Mouse (Mus musculus): ENCODE measurements around the gene Daam2. TPM values are rescaled to one million over a fixed set of nuclear protein-coding genes. Genes with fewer than 3 reads are reported as not detected.
"Not testable (repeated sequence)": the region's sequence is repeated elsewhere in the genome, so short reads cannot be mapped to it uniquely, and the experiment has no call there.

Daam2 gene
- polyA plus RNA-seq, 1 experiment from 2014 or later = 2.0 TPM

DNA sequence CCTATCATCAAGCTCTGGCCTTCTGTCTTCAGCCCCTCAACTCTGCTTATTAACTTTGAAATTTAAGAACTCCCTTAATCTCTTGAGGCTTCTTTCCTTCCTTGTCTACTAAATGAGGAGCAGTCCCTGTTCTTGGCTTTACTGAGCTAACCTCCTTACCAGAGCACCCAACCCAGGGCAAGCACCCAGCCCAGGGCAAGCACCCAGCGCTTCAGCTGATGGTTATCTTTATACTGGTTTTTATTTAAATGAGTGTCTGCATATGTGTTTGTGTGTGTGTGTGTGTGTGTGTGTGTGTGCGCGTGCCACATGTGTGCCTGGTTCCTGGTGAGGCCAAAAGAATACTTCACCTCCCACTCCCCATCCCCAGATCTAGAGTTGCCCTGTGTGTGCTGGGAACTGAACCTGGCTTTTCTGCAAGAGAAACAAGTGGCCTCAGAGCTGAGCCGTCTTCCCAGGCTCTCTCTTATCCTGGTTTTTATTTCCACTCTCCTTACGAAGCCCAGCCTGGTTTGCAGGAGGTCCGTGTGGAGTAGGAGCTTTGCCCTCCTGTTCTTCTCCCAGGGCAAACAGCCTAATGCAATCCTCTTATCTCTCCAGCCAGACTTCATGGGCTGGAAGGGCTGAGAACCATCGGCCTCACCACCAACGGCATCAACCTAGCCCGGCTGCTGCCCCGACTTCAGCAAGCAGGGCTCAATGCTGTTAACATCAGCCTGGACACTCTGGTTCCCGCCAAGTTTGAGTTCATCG is 125.1 kb downstream of the Daam2 start:
- ATAC-seq (replicated peaks) = no peak
- Histone ChIP-seq H3K27me3 (no peaks in the 10 kb centered on the region), H3K36me3 (peaks cover 10% of the 10 kb centered on the region), H3K4me2 (replicated peaks) (no peak overlapping the region), H3K9ac (replicated peaks) (no peak overlapping the region), H3K4me3 (no peak overlapping the region), H3K9me3 (no peaks in the 10 kb centered on the region), H3K4me1 (no peaks in the 10 kb centered on the region), H3K27ac (replicated peaks) (no peak overlapping the region)
- 96% methylated on average over 12 of the region's 12 CpGs for WGBS

GRCm38 (mm10) chr17:49437306-49437705 is 126.8 kb downstream of the Daam2 start:
- peaks cover 10% of the 10 kb centered on the region for H3K36me3 ChIP-seq
- not testable (repeated sequence) for H3K4me2 ChIP-seq (replicated peaks); H3K9me3 ChIP-seq; ATAC-seq (replicated peaks); H3K4me3 ChIP-seq; H3K4me1 ChIP-seq; H3K27ac ChIP-seq (replicated peaks); H3K27me3 ChIP-seq; H3K9ac ChIP-seq (replicated peaks)

DNA sequence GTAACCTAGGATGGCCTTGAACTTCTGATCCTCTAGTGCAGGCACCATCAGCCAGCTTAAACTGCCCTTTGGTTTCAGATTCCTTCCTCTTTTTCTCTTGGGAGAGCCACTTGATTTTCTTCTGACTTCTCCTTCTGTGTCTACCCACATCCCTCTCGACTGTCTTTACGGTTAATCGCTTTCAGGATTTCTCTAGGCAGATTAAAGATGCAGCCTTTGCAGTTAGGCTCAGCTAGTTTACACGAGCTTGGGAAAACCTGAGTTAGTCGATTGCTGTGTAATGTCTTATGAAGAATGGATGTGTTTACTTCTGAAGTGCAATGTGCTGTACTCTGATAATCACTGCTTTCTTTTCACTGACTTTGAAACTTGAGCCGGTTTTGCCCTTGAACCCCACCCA is 127.5 kb downstream of the Daam2 start:
- Histone ChIP-seq H3K9me3 (no peaks in the 10 kb centered on the region), H3K27ac (replicated peaks) (no peak overlapping the region), H3K4me2 (replicated peaks) (no peak overlapping the region), H3K27me3 (no peaks in the 10 kb centered on the region), H3K4me1 (peaks cover 3% of the 10 kb centered on the region; the same call in 1 of the 2 replicates), H3K4me3 (no peak overlapping the region), H3K9ac (replicated peaks) (no peak overlapping the region), H3K36me3 (peaks cover 10% of the 10 kb centered on the region)
- ATAC-seq (replicated peaks) = no peak
- 87% methylated on average over 6 of the region's 6 CpGs for WGBS

DNA sequence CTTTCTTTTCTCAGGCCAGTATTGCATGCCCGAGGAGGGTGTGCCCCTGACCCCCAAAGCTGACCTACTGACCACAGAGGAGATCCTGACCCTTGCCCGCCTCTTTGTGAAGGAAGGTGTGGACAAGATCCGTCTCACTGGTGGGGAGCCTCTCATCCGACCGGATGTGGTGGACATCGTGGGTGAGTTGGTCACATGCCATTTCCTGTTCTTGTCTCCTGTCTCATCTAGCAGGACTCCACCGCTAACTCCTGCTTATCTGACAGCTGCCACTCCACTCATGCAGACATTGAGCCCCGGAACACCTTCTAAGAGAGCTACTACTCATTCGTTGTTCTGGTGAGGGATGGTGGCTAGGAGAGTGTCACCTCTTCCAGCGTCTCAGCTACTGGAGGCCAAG is 129.1 kb downstream of the Daam2 start:
- no peak overlapping the region for H3K27ac ChIP-seq (replicated peaks)
- H3K9me3 ChIP-seq = no peaks in the 10 kb centered on the region
- H3K4me2 ChIP-seq (replicated peaks) = no peak overlapping the region
- ATAC-seq (replicated peaks) = no peak
- WGBS = 98% methylated on average over 10 of the region's 10 CpGs
- no peaks in the 10 kb centered on the region for H3K27me3 ChIP-seq
- H3K4me1 ChIP-seq = peaks cover 8% of the 10 kb centered on the region; the same call in 1 of the 2 replicates
- peaks cover 10% of the 10 kb centered on the region for H3K36me3 ChIP-seq
- no peak overlapping the region for H3K9ac ChIP-seq (replicated peaks)
- H3K4me3 ChIP-seq = no peak overlapping the region

DNA sequence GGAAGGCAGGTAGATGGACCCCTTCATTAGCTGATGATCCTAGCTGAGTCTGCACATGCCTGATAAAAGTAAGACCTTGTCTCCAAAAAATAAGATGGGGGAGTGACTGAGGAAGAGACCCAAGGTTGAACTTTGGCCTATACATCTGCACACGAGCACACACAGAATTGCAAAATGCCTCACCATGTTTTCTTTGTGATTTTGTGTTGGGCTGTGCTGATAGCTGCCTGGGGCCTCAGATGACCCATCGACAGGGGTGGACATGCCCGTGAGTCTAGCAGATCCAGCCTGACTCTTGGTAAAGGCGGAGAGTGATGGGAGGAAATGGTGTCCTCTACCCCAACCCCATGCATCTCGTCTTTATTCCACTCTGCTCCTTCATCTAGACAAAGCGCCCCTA is 129.9 kb downstream of the Daam2 start:
- WGBS = 84% methylated on average over 6 of the region's 6 CpGs
- Histone ChIP-seq H3K27me3 (no peaks in the 10 kb centered on the region), H3K9ac (replicated peaks) (no peak overlapping the region), H3K27ac (replicated peaks) (no peak overlapping the region), H3K36me3 (peaks cover 10% of the 10 kb centered on the region), H3K4me3 (no peak overlapping the region), H3K9me3 (no peaks in the 10 kb centered on the region), H3K4me2 (replicated peaks) (no peak overlapping the region), H3K4me1 (peaks cover 16% of the 10 kb centered on the region)
- ATAC-seq (replicated peaks) = no peak

- no peaks in the 10 kb centered on the region for H3K9me3 ChIP-seq
- no peak overlapping the region for H3K27ac ChIP-seq (replicated peaks)
- H3K4me3 ChIP-seq = no peak overlapping the region
- ATAC-seq (replicated peaks) = no peak
- peaks cover 10% of the 10 kb centered on the region for H3K36me3 ChIP-seq
- no peaks in the 10 kb centered on the region for H3K27me3 ChIP-seq
- H3K9ac ChIP-seq (replicated peaks) = no peak overlapping the region
- H3K4me1 ChIP-seq = peaks cover 24% of the 10 kb centered on the region
- WGBS = 97% methylated on average over 6 of the region's 6 CpGs
- no peak overlapping the region for H3K4me2 ChIP-seq (replicated peaks)
These were observed 131.1 kb downstream of the Daam2 start for GRCm38 (mm10) chr17:49433071-49433470.

- Histone ChIP-seq H3K9ac (replicated peaks) (no peak overlapping the region), H3K36me3 (peaks cover 10% of the 10 kb centered on the region), H3K4me2 (replicated peaks) (no peak overlapping the region), H3K27ac (replicated peaks) (no peak overlapping the region), H3K4me1 (peaks cover 29% of the 10 kb centered on the region), H3K4me3 (no peak overlapping the region), H3K9me3 (no peaks in the 10 kb centered on the region), H3K27me3 (no peaks in the 10 kb centered on the region)
- 68% methylated on average over 4 of the region's 4 CpGs for WGBS
- no peak for ATAC-seq (replicated peaks)
These were observed 132.0 kb downstream of the Daam2 start for GRCm38 (mm10) chr17:49432071-49432711.

DNA sequence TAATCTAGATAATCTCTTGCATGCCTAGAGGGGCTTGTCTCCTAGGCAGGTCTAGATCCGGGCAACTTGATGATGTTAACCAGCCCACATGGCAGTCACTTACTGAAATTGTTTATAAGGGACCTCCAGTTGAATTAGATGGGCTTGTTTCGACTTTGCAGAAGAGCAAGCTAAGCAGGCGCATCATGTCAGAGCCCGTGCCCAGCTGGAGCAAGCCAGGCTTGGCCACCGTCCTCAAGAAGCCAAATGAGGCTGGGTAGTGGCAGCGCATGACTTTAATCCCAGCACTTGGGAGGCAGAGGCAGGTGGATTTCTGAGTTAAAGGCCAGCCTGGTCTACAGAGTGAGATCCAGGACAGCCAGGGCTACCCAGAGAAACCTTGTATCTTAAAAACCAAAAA is 133.0 kb downstream of the Daam2 start:
- peaks cover 29% of the 10 kb centered on the region for H3K4me1 ChIP-seq
- H3K27me3 ChIP-seq = no peaks in the 10 kb centered on the region
- H3K4me2 ChIP-seq (replicated peaks) = no peak overlapping the region
- 94% methylated on average over 6 of the region's 6 CpGs for WGBS
- peaks cover 10% of the 10 kb centered on the region for H3K36me3 ChIP-seq
- H3K9ac ChIP-seq (replicated peaks) = no peak overlapping the region
- H3K4me3 ChIP-seq = no peak overlapping the region
- no peaks in the 10 kb centered on the region for H3K9me3 ChIP-seq
- H3K27ac ChIP-seq (replicated peaks) = no peak overlapping the region
- ATAC-seq (replicated peaks) = no peak

- H3K4me3 ChIP-seq = no peak overlapping the region
- H3K9me3 ChIP-seq = no peaks in the 10 kb centered on the region
- ATAC-seq (replicated peaks) = no peak
- H3K36me3 ChIP-seq = peaks cover 3% of the 10 kb centered on the region; the same call in 1 of the 2 replicates
- no peak overlapping the region for H3K4me2 ChIP-seq (replicated peaks)
- H3K27me3 ChIP-seq = no peaks in the 10 kb centered on the region
- H3K4me1 ChIP-seq = peaks cover 29% of the 10 kb centered on the region
- 89% methylated on average over 6 of the region's 6 CpGs for WGBS
- no peak overlapping the region for H3K9ac ChIP-seq (replicated peaks)
- no peak overlapping the region for H3K27ac ChIP-seq (replicated peaks)
These were observed 134.0 kb downstream of the Daam2 start for GRCm38 (mm10) chr17:49430136-49430535.

GRCm38 (mm10) chr17:49429471-49430129 is 134.5 kb downstream of the Daam2 start:
- no peak for ATAC-seq (replicated peaks)
- H3K9me3 ChIP-seq = no peaks in the 10 kb centered on the region
- no peak overlapping the region for H3K9ac ChIP-seq (replicated peaks)
- peaks cover 29% of the 10 kb centered on the region for H3K4me1 ChIP-seq
- H3K27ac ChIP-seq (replicated peaks) = no peak overlapping the region
- WGBS = 90% methylated on average over 6 of the region's 6 CpGs
- no peaks in the 10 kb centered on the region for H3K27me3 ChIP-seq
- H3K36me3 ChIP-seq = no peaks in the 10 kb centered on the region
- H3K4me3 ChIP-seq = no peak overlapping the region
- peak overlapping the region; percentile 90; the same call in 1 of the 2 replicates for H3K4me2 ChIP-seq (replicated peaks)

GRCm38 (mm10) chr17:49428751-49429415 is 135.3 kb downstream of the Daam2 start:
- Histone ChIP-seq H3K4me1 (peaks cover 29% of the 10 kb centered on the region), H3K4me2 (replicated peaks) (peak overlapping the region; percentile 90), H3K36me3 (no peaks in the 10 kb centered on the region), H3K9ac (replicated peaks) (peak overlapping the region; percentile 82), H3K27me3 (no peaks in the 10 kb centered on the region), H3K27ac (replicated peaks) (no peak overlapping the region), H3K9me3 (no peaks in the 10 kb centered on the region), H3K4me3 (peak overlapping the region; percentile 58)
- no peak for ATAC-seq (replicated peaks)
- 75% methylated on average over 13 of the region's 13 CpGs for WGBS

- Histone ChIP-seq H3K4me1 (peaks cover 29% of the 10 kb centered on the region), H3K4me3 (peak within 1 kb of the TSS; percentile 58), H3K36me3 (no peaks in the 10 kb centered on the region), H3K9ac (replicated peaks) (peak within 1 kb of the TSS; percentile 82), H3K27me3 (no peaks in the 10 kb centered on the region), H3K4me2 (replicated peaks) (peak within 1 kb of the TSS; percentile 90), H3K9me3 (no peaks in the 10 kb centered on the region), H3K27ac (replicated peaks) (0 out of 2 replicates have a peak within 1 kb of the TSS, but pooled peaks have one; percentile 46)
- 0% methylated on average over 28 of the region's 28 CpGs for WGBS
- peak; percentile 100 for ATAC-seq (replicated peaks)
These were observed 135.9 kb downstream of the Daam2 start, which contains the start of gene Mocs1 for GRCm38 (mm10) chr17:49428239-49428688. Gene Mocs1 (plus strand): TSS chr17:49428362.

Data from forebrain, embryonic 15.5 days (tissue).